Mouse (Mus musculus) limb, embryonic 11.5 days (tissue): ENCODE measurements around the gene Cggbp1. TPM values are rescaled to one million over a fixed set of nuclear protein-coding genes. Genes with fewer than 3 reads are reported as not detected.
"Not testable (repeated sequence)": the region's sequence is repeated elsewhere in the genome, so short reads cannot be mapped to it uniquely, and the experiment has no call there.

Source experiments
- ATAC-seq: fragments of 200-750 bp; cut with Nextera tagmentation; 2 replicates; pipeline ENCODE4 v1.8.0; 2017; ENCODE audit warnings: low read depth; ENCODE audit not compliant: insufficient number of reproducible peaks, low FRiP score, low TSS enrichment
- DNase-seq: peaks from one replicate; pipeline ENCODE4 v3.0.0-alpha.2; 2015; ENCODE audit warnings: low spot score
- H3K27ac ChIP-seq: fragments of 300-500 bp; sonication (generic); replicated peaks from 2 replicates; pipeline ENCODE4 v1.5.1; 2014; ENCODE audit warnings: low read depth, mild to moderate bottlenecking, low read length
- H3K27me3 ChIP-seq: fragments of 300-500 bp; sonication (generic); 2 replicates; pipeline ENCODE4 v1.6.1; 2014; ENCODE audit warnings: mild to moderate bottlenecking, low read length, mixed read lengths; ENCODE audit not compliant: control insufficient read depth, insufficient read depth
- H3K36me3 ChIP-seq: fragments of 300-500 bp; sonication (generic); 2 replicates; pipeline ENCODE4 v1.6.1; 2014; ENCODE audit warnings: mild to moderate bottlenecking, low read length, moderate library complexity, mixed read lengths; ENCODE audit not compliant: control insufficient read depth, insufficient read depth
- H3K4me1 ChIP-seq: fragments of 300-500 bp; sonication (generic); 2 replicates; pipeline ENCODE4 v1.6.1; 2014; ENCODE audit warnings: low read length, mixed read lengths; ENCODE audit not compliant: control insufficient read depth, insufficient read depth
- H3K4me2 ChIP-seq: fragments of 300-500 bp; sonication (generic); 2 replicates; pipeline ENCODE4 v1.6.1; 2014; ENCODE audit warnings: low read depth, mild to moderate bottlenecking, moderate library complexity; ENCODE audit not compliant: severe bottlenecking
- H3K4me3 ChIP-seq: fragments of 300-500 bp; sonication (generic); 2 replicates; pipeline ENCODE4 v1.5.1; 2014; ENCODE audit warnings: low read depth, low read length
- H3K9ac ChIP-seq: fragments of 300-500 bp; sonication (generic); 2 replicates; pipeline ENCODE4 v1.6.1; 2014; ENCODE audit warnings: mild to moderate bottlenecking, low read length
- H3K9me3 ChIP-seq: fragments of 300-500 bp; sonication (generic); 2 replicates; pipeline ENCODE4 v1.6.1; 2016; ENCODE audit warnings: low read length; ENCODE audit not compliant: control insufficient read depth
- WGBS: fragments of 180-500 bp; shearing (Covaris S2); extraction: QIAGEN DNeasy Blood & Tissue Kit; methylation state at CpG from one replicate; pipeline ENCODE4 v1.1.7; 2014; 5-methylcytosine and 5-hydroxymethylcytosine counted together
- polyA plus RNA-seq: library from polyadenylated mRNA; unstranded; fragments of >200 nt; fragmentation: Nextera tagmentation; extraction: Ambion mirVana; gene quantifications from 2 replicates; pipeline ENCODE4 v1.2.1, GENCODE M21; 2014

Cggbp1 gene
- polyA plus RNA-seq, 1 experiment from 2014 or later = 119 TPM

DNA sequence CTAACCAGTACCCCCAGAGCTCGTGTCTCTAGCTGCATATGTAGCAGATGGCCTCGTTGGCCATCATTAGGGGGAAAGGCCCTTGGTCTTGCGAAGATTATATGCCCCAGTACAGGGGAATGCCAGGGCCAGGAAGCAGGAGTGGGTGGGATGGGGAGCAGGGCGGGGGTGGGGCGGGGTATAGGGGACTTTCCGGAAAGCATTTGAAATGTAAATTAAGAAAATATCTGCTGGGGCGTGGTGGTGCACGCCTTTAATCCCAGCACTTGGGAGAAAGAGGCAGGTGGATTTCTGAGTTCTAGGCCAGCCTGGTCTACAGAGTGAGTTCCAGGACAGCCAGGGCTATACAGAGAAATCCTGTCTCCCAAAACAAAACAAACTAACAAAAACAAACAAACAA, 14.0 kb downstream of the Cggbp1 start:
- H3K27me3 ChIP-seq, H3K4me2 ChIP-seq, ATAC-seq, H3K9ac ChIP-seq, H3K9me3 ChIP-seq, H3K4me1 ChIP-seq, H3K27ac ChIP-seq, H3K4me3 ChIP-seq, H3K36me3 ChIP-seq, DNase-seq: not testable (repeated sequence)
- 85% methylated on average over 8 of the region's 8 CpGs for WGBS

- H3K27me3 ChIP-seq = no peaks in the 10 kb centered on the region
- no peak overlapping the region for H3K9ac ChIP-seq
- H3K36me3 ChIP-seq = no peaks in the 10 kb centered on the region
- H3K27ac ChIP-seq = no peak overlapping the region
- H3K4me1 ChIP-seq = no peaks in the 10 kb centered on the region
- ATAC-seq (no peak), DNase-seq (no peak)
- 63% methylated on average over 6 of the region's 6 CpGs for WGBS
- no peaks in the 10 kb centered on the region for H3K9me3 ChIP-seq
- no peak overlapping the region for H3K4me3 ChIP-seq
- H3K4me2 ChIP-seq = no peak overlapping the region
Measured at GRCm38 (mm10) chr16:64868613-64869012, 16.8 kb downstream of the Cggbp1 start.

DNA sequence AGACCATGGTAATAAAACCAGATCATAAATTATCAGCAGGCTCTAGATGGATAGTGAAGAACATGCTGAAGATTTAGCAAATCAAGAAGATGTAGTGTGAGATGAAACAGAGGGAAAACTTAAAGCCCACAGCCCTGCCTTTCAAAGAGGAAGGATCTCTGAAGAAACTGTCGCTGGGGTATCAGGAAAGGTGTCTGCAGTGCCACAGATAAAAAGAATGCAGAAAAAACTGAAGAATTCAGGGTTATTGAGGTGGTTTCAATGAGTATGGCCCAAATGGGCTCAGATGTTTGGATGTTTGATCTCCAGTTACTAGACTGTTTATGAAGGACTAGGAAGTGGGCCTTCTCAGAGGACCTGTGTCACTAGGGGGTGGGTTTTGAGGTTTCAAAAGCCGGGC, 17.8 kb downstream of the Cggbp1 start:
- DNase-seq (no peak), ATAC-seq (no peak)
- Histone ChIP-seq H3K9me3 (no peaks in the 10 kb centered on the region), H3K4me1 (no peaks in the 10 kb centered on the region), H3K27ac (no peak overlapping the region), H3K9ac (no peak overlapping the region), H3K4me3 (no peak overlapping the region), H3K4me2 (no peak overlapping the region), H3K36me3 (no peaks in the 10 kb centered on the region), H3K27me3 (no peaks in the 10 kb centered on the region)
- 82% methylated on average over 2 of the region's 2 CpGs for WGBS

DNA sequence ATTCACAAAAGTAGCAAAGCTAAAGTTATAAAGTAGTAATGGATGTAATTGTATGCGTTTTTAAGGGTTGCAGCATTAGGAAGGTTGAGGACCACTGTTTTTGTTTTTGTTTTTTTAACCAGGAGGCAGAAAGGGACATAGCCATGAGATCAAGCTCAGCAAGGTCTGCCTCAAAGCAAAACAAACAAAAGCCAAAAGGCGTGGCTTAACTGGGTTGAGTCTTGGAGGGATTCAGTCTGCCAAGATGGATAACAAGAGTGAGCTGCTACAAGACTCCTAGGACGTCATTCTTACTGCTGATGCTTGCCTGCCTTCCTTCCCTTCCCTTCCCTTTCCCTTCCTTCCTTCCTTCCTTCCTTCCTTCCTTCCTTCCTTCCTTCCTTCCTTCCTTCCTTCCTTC, 20.5 kb downstream of the Cggbp1 start:
- no peaks in the 10 kb centered on the region for H3K9me3 ChIP-seq
- no peak overlapping the region for H3K27ac ChIP-seq
- DNase-seq (no peak), ATAC-seq (no peak)
- H3K4me3 ChIP-seq = no peak overlapping the region
- no peaks in the 10 kb centered on the region for H3K27me3 ChIP-seq
- H3K4me2 ChIP-seq = no peak overlapping the region
- H3K36me3 ChIP-seq = no peaks in the 10 kb centered on the region
- H3K4me1 ChIP-seq = no peaks in the 10 kb centered on the region
- H3K9ac ChIP-seq = no peak overlapping the region
- WGBS = 35% methylated on average over 3 of the region's 3 CpGs

DNA sequence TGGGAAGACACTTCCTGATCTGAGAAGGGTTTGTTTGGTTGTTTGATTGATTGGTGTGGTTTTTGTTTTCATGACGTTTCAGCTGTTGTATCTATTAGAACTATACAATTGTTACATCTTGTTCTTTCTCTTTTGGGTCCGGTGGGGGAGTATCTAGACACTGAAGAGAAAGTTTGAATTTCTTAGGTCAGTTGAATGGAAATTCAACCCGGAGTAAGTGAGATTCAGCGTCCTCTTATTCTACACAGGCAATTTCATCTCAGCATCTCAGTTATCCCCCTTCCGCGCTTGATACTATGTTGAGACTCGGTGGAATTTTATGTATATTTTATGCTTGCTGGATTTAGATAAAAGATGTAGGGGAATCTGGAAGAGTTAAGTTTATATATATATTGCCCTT, 21.0 kb downstream of the Cggbp1 start:
- no peaks in the 10 kb centered on the region for H3K9me3 ChIP-seq
- H3K4me1 ChIP-seq = no peaks in the 10 kb centered on the region
- H3K27me3 ChIP-seq = no peaks in the 10 kb centered on the region
- no peaks in the 10 kb centered on the region for H3K36me3 ChIP-seq
- no peak overlapping the region for H3K27ac ChIP-seq
- no peak overlapping the region for H3K9ac ChIP-seq
- 22% methylated on average over 7 of the region's 7 CpGs for WGBS
- peak overlapping the region; percentile 22; the same call in 1 of the 2 replicates for H3K4me2 ChIP-seq
- ATAC-seq = no peak
- DNase-seq = no peak
- H3K4me3 ChIP-seq = no peak overlapping the region

- H3K27ac ChIP-seq = peak overlapping the region; percentile 65
- ATAC-seq = peak; percentile 95
- H3K36me3 ChIP-seq = no peaks in the 10 kb centered on the region
- peak; percentile 77 for DNase-seq
- peak overlapping the region; percentile 73 for H3K9ac ChIP-seq
- no peaks in the 10 kb centered on the region for H3K27me3 ChIP-seq
- H3K4me2 ChIP-seq = peak overlapping the region; percentile 54
- 4% methylated on average over 29 of the region's 29 CpGs for WGBS
- H3K4me1 ChIP-seq = no peaks in the 10 kb centered on the region
- H3K4me3 ChIP-seq = peak overlapping the region; percentile 61
- no peaks in the 10 kb centered on the region for H3K9me3 ChIP-seq
Measured at GRCm38 (mm10) chr16:64873416-64874305, 21.9 kb downstream of the Cggbp1 start.

GRCm38 (mm10) chr16:64875384-64875783, 23.6 kb downstream of the Cggbp1 start:
- no peak for ATAC-seq
- Histone ChIP-seq H3K9ac (no peak overlapping the region), H3K9me3 (no peaks in the 10 kb centered on the region), H3K27me3 (no peaks in the 10 kb centered on the region), H3K4me1 (no peaks in the 10 kb centered on the region), H3K4me3 (no peak overlapping the region), H3K27ac (no peak overlapping the region), H3K36me3 (no peaks in the 10 kb centered on the region), H3K4me2 (no peak overlapping the region)
- DNase-seq = no peak
- WGBS = 97% methylated on average over 10 of the region's 10 CpGs

DNA sequence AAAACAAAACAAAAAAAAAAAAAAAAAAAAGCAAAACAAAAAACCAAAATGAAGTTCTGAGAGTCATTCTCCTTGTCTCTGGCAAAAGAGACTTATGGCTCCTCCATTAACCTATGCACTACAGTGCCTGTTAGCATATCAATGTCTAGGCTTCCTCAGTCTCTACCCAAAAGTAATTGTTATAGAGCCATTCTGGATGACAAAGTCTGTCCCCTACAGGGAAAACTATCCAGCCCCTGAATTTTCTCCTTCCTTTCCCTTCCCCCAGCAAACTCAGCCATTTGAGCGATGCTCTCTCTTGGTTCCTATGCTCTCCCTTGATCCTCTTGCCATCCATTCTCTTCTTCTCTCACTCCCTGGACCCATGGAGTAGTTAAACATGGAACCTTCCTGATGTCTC, 24.0 kb downstream of the Cggbp1 start:
- H3K9me3 ChIP-seq = no peaks in the 10 kb centered on the region
- no peak overlapping the region for H3K9ac ChIP-seq
- 84% methylated on average over 1 of the region's 1 CpGs for WGBS
- H3K4me2 ChIP-seq = no peak overlapping the region
- no peak overlapping the region for H3K27ac ChIP-seq
- H3K4me1 ChIP-seq = no peaks in the 10 kb centered on the region
- DNase-seq (no peak), ATAC-seq (no peak)
- H3K36me3 ChIP-seq = no peaks in the 10 kb centered on the region
- no peaks in the 10 kb centered on the region for H3K27me3 ChIP-seq
- H3K4me3 ChIP-seq = no peak overlapping the region
